Mouse (Mus musculus) C2C12 (cell line): ENCODE results near the gene Zfand3. TPM values are rescaled to one million over a fixed set of nuclear protein-coding genes. Genes with fewer than 3 reads are reported as not detected.
A peak's percentile ranks its signal among the peaks of the same experiment; 100 is the strongest.

Source experiments
- H3K27me3 ChIP-seq: one replicate; pipeline ENCODE4 v1.6.1; 2011; ENCODE audit not compliant: control insufficient read depth, insufficient read depth, insufficient read length
- H3K36me3 ChIP-seq: one replicate; pipeline ENCODE4 v1.6.1; 2011; ENCODE audit not compliant: control insufficient read depth, insufficient read depth
- H3K4me3 ChIP-seq: one replicate; pipeline ENCODE4 v1.5.1; 2011; ENCODE audit warnings: mild to moderate bottlenecking, control low read depth; ENCODE audit not compliant: poor library complexity, insufficient read depth, severe bottlenecking
- H3K79me2 ChIP-seq: one replicate; pipeline ENCODE4 v1.6.1; 2011; ENCODE audit not compliant: control insufficient read depth, insufficient read depth
- H3K79me3 ChIP-seq: one replicate; pipeline ENCODE4 v1.6.1; 2011; ENCODE audit warnings: low read depth, control low read depth
- H3ac ChIP-seq: one replicate; pipeline ENCODE3; 2011; ENCODE audit warnings: low read depth; ENCODE audit not compliant: control insufficient read depth, insufficient read length
- CEBPB ChIP-seq: IDR thresholded peaks from one replicate; pipeline ENCODE4 v1.6.1; 2011; ENCODE audit warnings: low read depth, mild to moderate bottlenecking, control low read depth, moderate library complexity
- CTCF ChIP-seq: IDR thresholded peaks from one replicate; pipeline ENCODE4 v1.5.1; 2011; ENCODE audit not compliant: control insufficient read depth, insufficient read depth, insufficient read length
- FOSL1 ChIP-seq: IDR thresholded peaks from one replicate; pipeline ENCODE4 v1.8.0; 2011; ENCODE audit warnings: mild to moderate bottlenecking, low read length; ENCODE audit not compliant: poor library complexity, insufficient read depth, severe bottlenecking
- MAX ChIP-seq: IDR thresholded peaks from one replicate; pipeline ENCODE4 v1.6.1; 2011; ENCODE audit warnings: mild to moderate bottlenecking, control low read depth
- MYOD1 ChIP-seq: IDR thresholded peaks from one replicate; pipeline ENCODE4 v1.6.1; 2011; ENCODE audit warnings: low read depth; ENCODE audit not compliant: control insufficient read depth, insufficient read length
- MYOG ChIP-seq: IDR thresholded peaks from one replicate; pipeline ENCODE4 v1.6.1; 2011; ENCODE audit not compliant: control insufficient read depth, insufficient read length; ENCODE audit errors: extremely low read depth
- USF1 ChIP-seq: IDR thresholded peaks from one replicate; pipeline ENCODE4 v1.6.1; 2011; ENCODE audit warnings: low read depth, mild to moderate bottlenecking, control low read depth, moderate library complexity
- polyA plus RNA-seq: library from polyadenylated mRNA; unstranded; fragments of >200 nt; fragmentation: generic; extraction: Trizol; gene quantifications from one replicate; pipeline ENCODE4 v1.2.1, GENCODE M21; 2012; ENCODE audit warnings: missing spikeins

The Zfand3 gene
- polyA plus RNA-seq, 1 experiment, result 78.6 TPM

- no peaks in the 10 kb centered on the region for H3K79me2 ChIP-seq
- H3K36me3 ChIP-seq, result no peaks in the 10 kb centered on the region
- TF ChIP-seq FOSL1, result no peak
- TF ChIP-seq CEBPB, result no peak
- TF ChIP-seq MYOG, result no peak
- TF ChIP-seq MAX, result no peak
- no peak for TF ChIP-seq CTCF
- no peak for TF ChIP-seq USF1
- TF ChIP-seq MYOD1, result no peak
- no peaks in the 10 kb centered on the region for H3K79me3 ChIP-seq
- no peak overlapping the region for H3ac ChIP-seq
- H3K4me3 ChIP-seq, result no peak overlapping the region
- no peaks in the 10 kb centered on the region for H3K27me3 ChIP-seq
Measured at GRCm38 (mm10) chr17:29998566-29999295, 5.8 kb upstream of the Zfand3 start.

- H3K4me3 ChIP-seq, result peak overlapping the region; percentile 57
- H3K27me3 ChIP-seq, result no peaks in the 10 kb centered on the region
- H3K79me2 ChIP-seq, result peaks cover 51% of the 10 kb centered on the region
- H3K36me3 ChIP-seq, result peaks cover 4% of the 10 kb centered on the region
- peak overlapping the region; percentile 74 for H3ac ChIP-seq
- no peak for TF ChIP-seq FOSL1
- TF ChIP-seq CTCF, result no peak
- TF ChIP-seq USF1, result no peak
- no peak for TF ChIP-seq CEBPB
- no peak for TF ChIP-seq MAX
- TF ChIP-seq MYOG, result no peak
- no peak for TF ChIP-seq MYOD1
- peaks cover 48% of the 10 kb centered on the region for H3K79me3 ChIP-seq
Measured at GRCm38 (mm10) chr17:30005103-30005443, 540 bp downstream of the Zfand3 start.

- H3K79me3 ChIP-seq, result peaks cover 52% of the 10 kb centered on the region
- peaks cover 55% of the 10 kb centered on the region for H3K79me2 ChIP-seq
- peaks cover 6% of the 10 kb centered on the region for H3K36me3 ChIP-seq
- TF ChIP-seq MAX, result no peak
- TF ChIP-seq CEBPB, result peak; percentile 17
- H3ac ChIP-seq, result peak overlapping the region; percentile 74
- H3K27me3 ChIP-seq, result no peaks in the 10 kb centered on the region
- H3K4me3 ChIP-seq, result peak overlapping the region; percentile 57
Measured at GRCm38 (mm10) chr17:30005451-30005941, 963 bp downstream of the Zfand3 start.

DNA sequence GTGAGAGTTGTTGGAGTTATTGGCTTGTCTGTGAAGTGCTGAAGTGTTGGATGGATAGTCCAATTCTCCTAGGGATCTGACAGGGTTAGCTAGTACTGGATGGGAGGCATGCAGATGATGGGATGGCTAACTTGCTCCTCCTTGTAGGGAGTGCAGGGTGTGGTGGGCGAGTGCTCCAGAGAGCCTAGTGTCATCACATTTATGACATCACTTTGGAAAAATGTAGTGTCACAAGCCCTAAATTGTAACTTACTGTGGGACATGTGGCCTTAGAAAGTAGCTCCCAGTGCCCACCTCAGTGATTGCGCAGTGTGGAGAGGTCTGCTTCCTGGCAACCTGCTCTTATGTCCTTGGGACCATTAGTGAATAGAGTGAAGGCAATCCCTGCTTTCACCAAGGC, 2.3 kb downstream of the Zfand3 start:
- Histone ChIP-seq H3K27me3 (no peaks in the 10 kb centered on the region), H3K79me3 (peaks cover 66% of the 10 kb centered on the region), H3K79me2 (peaks cover 69% of the 10 kb centered on the region), H3K4me3 (no peak overlapping the region), H3K36me3 (peaks cover 12% of the 10 kb centered on the region), H3ac (no peak overlapping the region)
- TF ChIP-seq MAX, result no peak
- no peak for TF ChIP-seq USF1
- no peak for TF ChIP-seq CTCF
- TF ChIP-seq MYOG, result no peak
- no peak for TF ChIP-seq MYOD1

GRCm38 (mm10) chr17:30007883-30008282, 3.4 kb downstream of the Zfand3 start:
- TF ChIP-seq FOSL1 (no peak), MYOD1 (no peak), USF1 (no peak), MYOG (no peak), MAX (no peak), CTCF (no peak), CEBPB (no peak)

GRCm38 (mm10) chr17:30008392-30008791, 3.9 kb downstream of the Zfand3 start:
- no peak overlapping the region for H3ac ChIP-seq

More at GRCm38 (mm10) chr17:30007883-30008282, 3.4 kb downstream of the Zfand3 start:
- H3ac ChIP-seq, result no peak overlapping the region
- peaks cover 21% of the 10 kb centered on the region for H3K36me3 ChIP-seq
- H3K4me3 ChIP-seq, result no peak overlapping the region
- peaks cover 79% of the 10 kb centered on the region for H3K79me2 ChIP-seq
- H3K79me3 ChIP-seq, result peaks cover 76% of the 10 kb centered on the region
- no peaks in the 10 kb centered on the region for H3K27me3 ChIP-seq

More at GRCm38 (mm10) chr17:30008392-30008791, 3.9 kb downstream of the Zfand3 start:
- Histone ChIP-seq H3K79me3 (peaks cover 80% of the 10 kb centered on the region), H3K36me3 (peaks cover 24% of the 10 kb centered on the region), H3K27me3 (no peaks in the 10 kb centered on the region), H3K4me3 (no peak overlapping the region), H3K79me2 (peaks cover 84% of the 10 kb centered on the region)
- TF ChIP-seq CTCF, result no peak
- TF ChIP-seq FOSL1, result no peak
- TF ChIP-seq MAX, result no peak
- no peak for TF ChIP-seq MYOD1
- TF ChIP-seq USF1, result no peak
- TF ChIP-seq CEBPB, result no peak
- no peak for TF ChIP-seq MYOG
